Mouse (Mus musculus): ENCODE measurements at regions not wholly inside any gene's neighbourhood (a gene's known extent, or its start where the extent isn't known, plus 50 kb on each side); places are given as distances from the start of the nearest gene placed in this dataset.

- 80% methylated on average over 2 of the region's 2 CpGs for WGBS
- H3K27me3 ChIP-seq (ENCODE audit: control insufficient read depth, insufficient read depth, low read length) = no peaks in the 10 kb centered on the region
- no peaks in the 10 kb centered on the region for H3K36me3 ChIP-seq (ENCODE audit: control insufficient read depth, insufficient read depth, low read length)
- no peaks in the 10 kb centered on the region for H3K4me1 ChIP-seq (replicated peaks; ENCODE audit: control insufficient read depth, insufficient read depth, low read length)
- H3K4me3 ChIP-seq (ENCODE audit: low read depth, low read length) = no peak overlapping the region
- H3K9ac ChIP-seq (ENCODE audit: low read length) = no peak overlapping the region
- no peaks in the 10 kb centered on the region for H3K9me3 ChIP-seq (ENCODE audit: control insufficient read depth, low read length)
- no peak overlapping the region for H3K27ac ChIP-seq (ENCODE audit: low read depth, low read length)
- DNase-seq (ENCODE audit: low spot score) (no peak), ATAC-seq (replicated peaks; ENCODE audit: low FRiP score) (no peak)
- H3K4me2 ChIP-seq (ENCODE audit: low read depth, low read length, severe bottlenecking) = no peak overlapping the region
These were observed 843.6 kb downstream of the Lrrtm4 start for GRCm38 (mm10) chr6:80862256-80862655.

- 90% methylated on average over 2 of the region's 2 CpGs for WGBS
- no peak overlapping the region for H3K27ac ChIP-seq (ENCODE audit: low read depth, low read length)
- no peaks in the 10 kb centered on the region for H3K27me3 ChIP-seq (ENCODE audit: control insufficient read depth, insufficient read depth, low read length)
- H3K4me3 ChIP-seq (ENCODE audit: low read depth, low read length) = no peak overlapping the region
- H3K9ac ChIP-seq (ENCODE audit: low read length) = no peak overlapping the region
- DNase-seq (ENCODE audit: low spot score) = no peak
- H3K4me2 ChIP-seq (ENCODE audit: low read depth, low read length, severe bottlenecking) = no peak overlapping the region
- H3K9me3 ChIP-seq (ENCODE audit: control insufficient read depth, low read length) = no peaks in the 10 kb centered on the region
- no peaks in the 10 kb centered on the region for H3K36me3 ChIP-seq (ENCODE audit: control insufficient read depth, insufficient read depth, low read length)
- no peak for ATAC-seq (replicated peaks; ENCODE audit: low FRiP score)
- H3K4me1 ChIP-seq (replicated peaks; ENCODE audit: control insufficient read depth, insufficient read depth, low read length) = no peaks in the 10 kb centered on the region
These were observed 844.1 kb downstream of the Lrrtm4 start for GRCm38 (mm10) chr6:80862741-80863140.

- Histone ChIP-seq H3K4me1 (replicated peaks; ENCODE audit: control insufficient read depth, insufficient read depth, low read length) (no peaks in the 10 kb centered on the region), H3K27me3 (ENCODE audit: control insufficient read depth, insufficient read depth, low read length) (no peaks in the 10 kb centered on the region), H3K4me2 (ENCODE audit: low read depth, low read length, severe bottlenecking) (no peak overlapping the region), H3K36me3 (ENCODE audit: control insufficient read depth, insufficient read depth, low read length) (no peaks in the 10 kb centered on the region), H3K27ac (ENCODE audit: low read depth, low read length) (no peak overlapping the region), H3K4me3 (ENCODE audit: low read depth, low read length) (no peak overlapping the region), H3K9me3 (ENCODE audit: control insufficient read depth, low read length) (no peaks in the 10 kb centered on the region), H3K9ac (ENCODE audit: low read length) (no peak overlapping the region)
- no peak for ATAC-seq (replicated peaks; ENCODE audit: low FRiP score)
- WGBS = 88% methylated on average over 6 of the region's 6 CpGs
- DNase-seq (ENCODE audit: low spot score) = no peak
These were observed 847.3 kb downstream of the Lrrtm4 start for GRCm38 (mm10) chr6:80865809-80866603.

GRCm38 (mm10) chr6:80885363-80885762, 866.7 kb downstream of the Lrrtm4 start:
- H3K36me3 ChIP-seq (ENCODE audit: control insufficient read depth, insufficient read depth, low read length) = no peaks in the 10 kb centered on the region
- H3K4me1 ChIP-seq (replicated peaks; ENCODE audit: control insufficient read depth, insufficient read depth, low read length) = no peaks in the 10 kb centered on the region
- no peak overlapping the region for H3K27ac ChIP-seq (ENCODE audit: low read depth, low read length)
- 91% methylated on average over 3 of the region's 3 CpGs for WGBS
- no peaks in the 10 kb centered on the region for H3K27me3 ChIP-seq (ENCODE audit: control insufficient read depth, insufficient read depth, low read length)
- DNase-seq (ENCODE audit: low spot score) (no peak), ATAC-seq (replicated peaks; ENCODE audit: low FRiP score) (no peak)
- H3K9me3 ChIP-seq (ENCODE audit: control insufficient read depth, low read length) = no peaks in the 10 kb centered on the region
- H3K9ac ChIP-seq (ENCODE audit: low read length) = no peak overlapping the region
- no peak overlapping the region for H3K4me2 ChIP-seq (ENCODE audit: low read depth, low read length, severe bottlenecking)
- H3K4me3 ChIP-seq (ENCODE audit: low read depth, low read length) = no peak overlapping the region

- Histone ChIP-seq H3K4me1 (replicated peaks; ENCODE audit: control insufficient read depth, insufficient read depth, low read length) (no peaks in the 10 kb centered on the region), H3K9me3 (ENCODE audit: control insufficient read depth, low read length) (no peaks in the 10 kb centered on the region), H3K9ac (ENCODE audit: low read length) (no peak overlapping the region), H3K4me2 (ENCODE audit: low read depth, low read length, severe bottlenecking) (no peak overlapping the region), H3K27ac (ENCODE audit: low read depth, low read length) (no peak overlapping the region), H3K27me3 (ENCODE audit: control insufficient read depth, insufficient read depth, low read length) (no peaks in the 10 kb centered on the region), H3K4me3 (ENCODE audit: low read depth, low read length) (no peak overlapping the region), H3K36me3 (ENCODE audit: control insufficient read depth, insufficient read depth, low read length) (no peaks in the 10 kb centered on the region)
- DNase-seq (ENCODE audit: low spot score) (no peak), ATAC-seq (replicated peaks; ENCODE audit: low FRiP score) (no peak)
- WGBS = 88% methylated on average over 2 of the region's 2 CpGs
These were observed 886.5 kb downstream of the Lrrtm4 start for GRCm38 (mm10) chr6:80905220-80905619.

- Histone ChIP-seq H3K4me1 (replicated peaks; ENCODE audit: control insufficient read depth, insufficient read depth, low read length) (no peaks in the 10 kb centered on the region), H3K9ac (ENCODE audit: low read length) (no peak overlapping the region), H3K27me3 (ENCODE audit: control insufficient read depth, insufficient read depth, low read length) (no peaks in the 10 kb centered on the region), H3K9me3 (ENCODE audit: control insufficient read depth, low read length) (no peaks in the 10 kb centered on the region), H3K36me3 (ENCODE audit: control insufficient read depth, insufficient read depth, low read length) (no peaks in the 10 kb centered on the region), H3K4me2 (ENCODE audit: low read depth, low read length, severe bottlenecking) (no peak overlapping the region), H3K27ac (ENCODE audit: low read depth, low read length) (no peak overlapping the region), H3K4me3 (ENCODE audit: low read depth, low read length) (no peak overlapping the region)
- DNase-seq (ENCODE audit: low spot score) = no peak
- 81% methylated on average over 1 of the region's 1 CpGs for WGBS
- ATAC-seq (replicated peaks; ENCODE audit: low FRiP score) = no peak
These were observed 911.1 kb downstream of the Lrrtm4 start for GRCm38 (mm10) chr6:80929799-80930198.

- 82% methylated on average over 2 of the region's 2 CpGs for WGBS
- H3K9me3 ChIP-seq (ENCODE audit: control insufficient read depth, low read length) = no peaks in the 10 kb centered on the region
- no peaks in the 10 kb centered on the region for H3K36me3 ChIP-seq (ENCODE audit: control insufficient read depth, insufficient read depth, low read length)
- no peak overlapping the region for H3K4me2 ChIP-seq (ENCODE audit: low read depth, low read length, severe bottlenecking)
- no peak overlapping the region for H3K4me3 ChIP-seq (ENCODE audit: low read depth, low read length)
- ATAC-seq (replicated peaks; ENCODE audit: low FRiP score) (no peak), DNase-seq (ENCODE audit: low spot score) (no peak)
- H3K27me3 ChIP-seq (ENCODE audit: control insufficient read depth, insufficient read depth, low read length) = no peaks in the 10 kb centered on the region
- H3K27ac ChIP-seq (ENCODE audit: low read depth, low read length) = no peak overlapping the region
- no peak overlapping the region for H3K9ac ChIP-seq (ENCODE audit: low read length)
- H3K4me1 ChIP-seq (replicated peaks; ENCODE audit: control insufficient read depth, insufficient read depth, low read length) = no peaks in the 10 kb centered on the region
These were observed 948.3 kb upstream of the Gcfc2 start for GRCm38 (mm10) chr6:80975162-80975561.

GRCm38 (mm10) chr6:80993511-80993910, 930.0 kb upstream of the Gcfc2 start:
- Histone ChIP-seq H3K4me3 (ENCODE audit: low read depth, low read length) (no peak overlapping the region), H3K4me2 (ENCODE audit: low read depth, low read length, severe bottlenecking) (no peak overlapping the region), H3K36me3 (ENCODE audit: control insufficient read depth, insufficient read depth, low read length) (no peaks in the 10 kb centered on the region), H3K27ac (ENCODE audit: low read depth, low read length) (no peak overlapping the region), H3K4me1 (replicated peaks; ENCODE audit: control insufficient read depth, insufficient read depth, low read length) (no peaks in the 10 kb centered on the region), H3K9ac (ENCODE audit: low read length) (no peak overlapping the region), H3K27me3 (ENCODE audit: control insufficient read depth, insufficient read depth, low read length) (no peaks in the 10 kb centered on the region), H3K9me3 (ENCODE audit: control insufficient read depth, low read length) (no peaks in the 10 kb centered on the region)
- ATAC-seq (replicated peaks; ENCODE audit: low FRiP score) (no peak), DNase-seq (ENCODE audit: low spot score) (no peak)
- WGBS = 64% methylated on average over 3 of the region's 3 CpGs

- ATAC-seq (replicated peaks; ENCODE audit: low FRiP score) = 0 out of 2 replicates have a peak, but pooled peaks have one; percentile 21
- WGBS = 92% methylated on average over 3 of the region's 3 CpGs
- DNase-seq (ENCODE audit: low spot score) = no peak
- no peaks in the 10 kb centered on the region for H3K4me1 ChIP-seq (replicated peaks; ENCODE audit: control insufficient read depth, insufficient read depth, low read length)
- H3K9me3 ChIP-seq (ENCODE audit: control insufficient read depth, low read length) = no peaks in the 10 kb centered on the region
- H3K36me3 ChIP-seq (ENCODE audit: control insufficient read depth, insufficient read depth, low read length) = no peaks in the 10 kb centered on the region
- no peaks in the 10 kb centered on the region for H3K27me3 ChIP-seq (ENCODE audit: control insufficient read depth, insufficient read depth, low read length)
- H3K27ac ChIP-seq (ENCODE audit: low read depth, low read length) = no peak overlapping the region
- no peak overlapping the region for H3K9ac ChIP-seq (ENCODE audit: low read length)
- H3K4me2 ChIP-seq (ENCODE audit: low read depth, low read length, severe bottlenecking) = no peak overlapping the region
- no peak overlapping the region for H3K4me3 ChIP-seq (ENCODE audit: low read depth, low read length)
These were observed 898.9 kb upstream of the Gcfc2 start for GRCm38 (mm10) chr6:81024531-81024930.
